ENCODE assay signal across 8 mouse cellular contexts in the genomic region with DNA sequence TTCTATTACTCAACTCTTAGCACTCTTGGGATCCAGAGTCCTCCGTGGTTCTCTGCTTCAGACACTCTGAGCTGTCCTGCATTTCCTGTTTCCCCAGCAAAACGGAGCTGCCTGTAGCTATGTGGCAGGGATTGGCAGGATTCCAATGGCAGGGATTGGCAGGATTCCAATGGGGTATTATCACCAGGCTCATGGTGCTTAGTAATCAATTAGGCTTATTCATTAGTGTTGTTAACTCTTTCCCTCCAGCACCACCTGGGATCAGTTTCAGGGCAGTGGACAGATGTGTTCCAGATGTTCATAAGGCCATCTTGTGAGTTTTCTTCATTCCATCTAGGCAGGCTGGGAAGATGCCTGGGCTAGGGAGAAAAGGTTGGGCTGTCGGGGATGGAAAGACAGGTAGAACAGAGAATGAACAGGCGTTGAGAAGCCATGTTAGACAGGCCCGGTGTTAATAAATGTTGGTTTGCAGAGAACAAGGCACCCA.
DNase-seq lines count a peak whose midpoint lies in the region; ATAC-seq and TF ChIP-seq lines count a peak whose summit lies in the region.

No protein-coding gene starts in this region.

- no peak overlapping the region for H3K9ac ChIP-seq in stomach, embryonic 14.5 days (replicated peaks; ENCODE audit: low read depth, low read length)

- peak overlapping the region; percentile 77 for H3K27ac ChIP-seq in left cerebral cortex, adult 2 months
- H3K27ac ChIP-seq in stomach, embryonic 14.5 days (ENCODE audit: low read length), result no peak overlapping the region

- peak; percentile 77 for ATAC-seq in stomach, embryonic 14.5 days (ENCODE audit: insufficient number of reproducible peaks, insufficient read depth, low FRiP score, low read depth)

- H3K27me3 ChIP-seq in stomach, embryonic 14.5 days (ENCODE audit: control insufficient read depth, insufficient read depth, low read length), result no peaks in the 10 kb centered on the region

- peak; percentile 35 to 39 for DNase-seq in left cerebral cortex, adult 2 months (ENCODE audit: extremely low spot score in 1 of 2, low spot score in 2 of 2)
- no peak for DNase-seq in left cerebral cortex, adult 11 months (ENCODE audit: low spot score)
- peak; percentile 35 to 36 for DNase-seq in cerebellum, postnatal 36 days
- peak; percentile 2 to 3 for DNase-seq in heart, postnatal 36 days
- DNase-seq in left cerebral cortex, postnatal 4 days, result peak; percentile 83
- no peak for DNase-seq in adrenal gland, adult 2 months
- no peak for DNase-seq in thymus, postnatal 14 days

- 35% methylated on average over 5 of the region's 5 CpGs for WGBS in stomach, embryonic 14.5 days

- intact Hi-C loops in left cerebral cortex, adult 2 months (cut with DNase I), result loop anchor here (2.0 to 10.0 kb wide), 4 partner anchors 81 to 376 kb away; no protein-coding TSS in a partner anchor
- intact Hi-C loops in heart, postnatal 36 days (cut with DNase I), result no loop called here
- intact Hi-C loops in left cerebral cortex, postnatal 4 days (cut with DNase I), result no loop called here

- H3K4me2 ChIP-seq in stomach, embryonic 14.5 days (replicated peaks; ENCODE audit: low read depth, low read length), result no peak overlapping the region

- H3K36me3 ChIP-seq in stomach, embryonic 14.5 days (ENCODE audit: control insufficient read depth, insufficient read depth, low read length), result no peaks in the 10 kb centered on the region

- H3K4me3 ChIP-seq in left cerebral cortex, adult 2 months, result no peak overlapping the region
- no peak overlapping the region for H3K4me3 ChIP-seq in stomach, embryonic 14.5 days (ENCODE audit: low read depth, low read length)

- no peaks in the 10 kb centered on the region for H3K9me3 ChIP-seq in stomach, embryonic 14.5 days (ENCODE audit: control insufficient read depth, low read depth, low read length)

- 0 out of 2 replicates have a peak, but pooled peaks cover 6% of the 10 kb centered on the region for H3K4me1 ChIP-seq in stomach, embryonic 14.5 days (ENCODE audit: control insufficient read depth, insufficient read depth, low read length)

- TF ChIP-seq CTCF in left cerebral cortex, adult 2 months (IDR thresholded peaks at IDR 0.05), result no peak

Comparison
In these comparisons a context has a peak if more than half of its experiments do, and no peak if none do; other contexts are left out.
1. DNase-seq: peak in left cerebral cortex, adult 2 months (2 of 2), cerebellum, postnatal 36 days (2 of 2), heart, postnatal 36 days (2 of 2) and left cerebral cortex, postnatal 4 days (single experiment); none in left cerebral cortex, adult 11 months (single experiment), adrenal gland, adult 2 months (single experiment) and thymus, postnatal 14 days (single experiment).